Mouse (Mus musculus): ENCODE results near the gene Stau1. TPM values are rescaled to one million over a fixed set of nuclear protein-coding genes. Genes with fewer than 3 reads are reported as not detected.

Gene Stau1
- total RNA-seq, 2 experiments from 2014 or later: 59.0 to 67.2 TPM

DNA sequence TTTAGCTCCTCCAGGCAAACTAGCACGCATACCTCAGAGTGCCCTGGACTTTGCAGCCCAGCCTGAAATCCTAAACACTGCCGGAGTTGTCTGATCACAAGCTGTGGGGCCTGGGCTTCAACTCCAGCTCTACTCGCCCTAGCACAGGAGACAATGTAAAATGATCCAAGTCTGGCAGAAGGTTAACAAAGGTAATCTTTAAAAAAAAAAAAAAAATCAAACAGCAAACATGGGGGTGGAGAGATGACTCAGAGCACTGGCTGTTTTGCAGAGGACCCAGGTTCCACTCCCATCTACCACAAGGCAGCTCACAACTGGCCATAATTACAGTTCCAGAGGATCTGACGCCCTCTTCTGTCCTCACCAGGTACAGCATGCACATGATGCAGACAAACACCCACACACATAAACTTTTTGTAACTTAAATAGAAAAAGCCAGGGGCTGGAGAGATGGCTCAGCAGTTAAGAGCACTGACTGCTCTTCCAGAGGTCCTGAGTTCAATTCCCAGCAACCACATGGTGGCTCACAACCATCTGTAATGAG, 12.7 kb downstream of the Stau1 start:
- no peak for DNase-seq

DNA sequence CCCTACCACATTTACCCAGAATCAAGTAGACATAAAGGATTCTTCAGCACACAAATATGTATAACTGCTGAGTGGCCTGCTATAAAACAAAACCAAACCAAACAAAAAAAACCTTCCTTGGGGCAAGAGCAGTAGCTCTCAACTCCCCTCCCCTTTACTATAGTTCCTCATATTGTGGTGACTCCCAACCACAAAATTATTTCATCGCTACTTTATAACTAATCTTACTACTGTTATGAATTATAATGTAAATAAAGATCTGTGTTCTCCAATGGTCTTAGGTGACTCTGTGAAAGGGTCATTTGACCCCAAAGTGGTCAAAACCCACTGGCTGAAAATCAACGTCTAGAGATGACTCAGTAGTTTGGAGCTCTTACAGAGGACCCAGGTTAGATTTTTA, 15.9 kb downstream of the Stau1 start:
- DNase-seq: no peak

DNA sequence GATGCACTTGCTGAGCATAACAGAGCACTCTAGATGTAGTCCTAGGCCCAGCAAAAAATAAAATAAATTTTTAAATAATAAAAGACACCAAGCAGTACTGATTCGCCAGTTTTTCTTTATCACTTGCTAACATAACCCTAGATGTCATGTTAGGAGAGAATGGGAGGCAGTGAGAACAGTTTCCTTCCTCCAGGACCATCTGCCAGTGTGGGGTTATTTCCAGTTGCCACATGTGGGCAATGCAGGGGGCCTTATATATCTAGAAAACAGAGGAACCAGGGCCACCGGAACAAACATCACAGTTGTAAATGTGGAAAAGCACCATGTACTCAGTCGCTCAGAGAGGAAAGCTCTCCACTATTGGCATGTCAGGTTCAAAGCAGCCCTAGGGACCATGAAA, 18.6 kb downstream of the Stau1 start:
- no peak for DNase-seq

DNA sequence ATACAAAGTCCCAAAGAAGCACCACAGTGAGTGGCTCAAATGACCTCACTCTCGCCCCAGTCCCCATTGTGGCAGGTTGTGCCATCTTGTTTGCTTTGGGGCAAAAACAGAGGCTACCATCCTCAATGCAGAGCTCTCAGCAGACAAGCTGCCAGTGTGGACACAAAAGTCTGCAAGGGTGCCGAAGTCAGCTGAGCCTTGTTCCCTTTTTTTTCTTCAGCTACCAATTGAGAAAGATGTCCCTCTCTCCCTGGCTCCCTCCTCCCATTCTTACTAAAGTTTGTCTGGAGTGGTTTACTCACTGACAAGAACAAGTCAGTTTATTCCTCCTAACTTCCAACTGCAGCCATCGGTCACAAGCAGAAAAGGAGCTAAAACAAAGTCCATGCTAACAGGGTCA, 19.7 kb downstream of the Stau1 start:
- DNase-seq: no peak

DNA sequence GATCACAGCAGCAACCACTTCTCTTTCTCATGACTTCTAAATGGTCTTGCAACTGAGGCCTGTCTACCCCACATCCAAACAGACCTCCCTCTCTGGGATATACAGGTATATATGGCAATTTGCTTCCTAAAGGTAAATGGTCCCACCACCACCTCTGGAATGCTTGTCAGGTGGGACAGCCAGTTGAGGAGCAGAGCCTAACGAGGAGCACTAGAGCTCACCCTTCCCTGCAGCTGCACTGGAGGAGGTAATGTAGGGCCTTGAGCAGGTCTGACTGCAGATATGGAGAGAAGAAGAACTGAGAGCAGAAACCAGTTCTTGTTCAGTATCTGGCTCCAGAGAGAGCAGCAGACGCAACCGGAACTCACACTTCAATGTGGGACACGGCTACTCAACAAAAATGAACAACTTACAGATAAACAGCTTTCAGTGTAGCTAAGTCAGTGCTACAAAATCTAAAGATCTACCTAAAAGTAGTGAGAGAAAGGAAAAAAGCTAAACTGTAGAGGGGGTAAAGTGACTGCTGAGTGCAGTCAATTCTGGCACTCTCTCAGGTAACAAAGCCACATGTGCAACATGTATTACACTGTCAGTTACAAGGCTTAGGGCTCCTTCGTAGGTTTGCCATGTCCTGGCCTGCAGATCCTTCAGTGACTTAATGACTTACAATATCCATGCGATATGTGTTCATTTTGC, 21.8 kb downstream of the Stau1 start:
- no peak for DNase-seq

DNA sequence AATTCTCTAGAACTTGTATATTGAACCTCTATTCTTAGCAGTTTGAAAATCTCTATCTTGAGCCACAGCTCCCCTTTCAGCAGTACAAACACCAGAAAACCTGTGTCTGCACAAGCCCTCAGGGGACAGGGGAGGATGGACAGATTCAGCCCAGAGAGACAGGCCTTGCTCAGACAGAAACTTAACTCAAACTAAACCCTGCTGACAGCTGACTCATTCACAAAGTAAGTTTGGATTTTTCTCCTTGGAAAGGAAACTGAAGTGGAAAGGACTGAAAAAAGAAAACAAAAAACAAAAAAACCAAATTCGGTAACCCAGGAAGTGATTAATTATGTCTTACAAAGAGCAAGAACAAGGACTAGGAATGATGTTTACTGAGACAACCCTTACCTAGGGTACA, 22.9 kb downstream of the Stau1 start:
- DNase-seq: no peak

DNA sequence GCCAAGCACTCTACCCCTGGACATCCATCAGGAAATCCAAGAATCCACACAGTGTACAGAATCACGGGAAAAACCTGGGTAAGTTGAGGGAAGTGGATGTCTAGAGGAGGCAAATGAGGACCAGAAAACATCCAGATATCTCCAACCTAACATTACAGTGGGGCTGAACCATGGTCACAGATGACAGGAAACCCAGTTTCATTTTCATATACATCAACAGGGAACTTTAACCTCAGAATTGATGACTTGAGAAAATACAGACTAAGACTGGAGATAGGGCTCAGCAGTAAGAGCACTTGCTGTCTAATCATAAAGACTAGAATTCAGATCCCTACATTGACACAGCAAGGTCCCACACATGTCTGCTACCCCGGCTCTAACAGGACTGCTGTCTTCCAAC, 31.3 kb downstream of the Stau1 start:
- DNase-seq: no peak

DNA sequence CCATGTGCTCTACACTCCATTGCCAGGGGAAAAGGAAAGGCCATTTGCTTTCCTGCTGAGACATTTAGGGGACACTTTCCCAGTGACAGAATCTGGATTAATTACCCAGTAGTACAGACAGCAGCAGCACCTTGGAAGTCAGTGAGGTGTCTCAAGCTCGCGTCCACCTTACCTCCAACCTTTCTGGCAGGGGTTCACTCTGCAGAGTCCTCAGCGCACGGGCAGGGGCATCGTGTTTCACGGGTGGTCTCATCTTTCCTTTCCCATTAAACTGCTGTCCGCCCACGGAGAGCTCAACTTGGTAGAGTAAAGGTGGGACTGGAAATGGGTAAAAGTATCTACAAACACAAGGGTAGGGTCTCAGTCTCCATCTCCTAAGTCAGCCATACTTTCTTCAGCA, 32.8 kb downstream of the Stau1 start:
- DNase-seq: no peak

DNA sequence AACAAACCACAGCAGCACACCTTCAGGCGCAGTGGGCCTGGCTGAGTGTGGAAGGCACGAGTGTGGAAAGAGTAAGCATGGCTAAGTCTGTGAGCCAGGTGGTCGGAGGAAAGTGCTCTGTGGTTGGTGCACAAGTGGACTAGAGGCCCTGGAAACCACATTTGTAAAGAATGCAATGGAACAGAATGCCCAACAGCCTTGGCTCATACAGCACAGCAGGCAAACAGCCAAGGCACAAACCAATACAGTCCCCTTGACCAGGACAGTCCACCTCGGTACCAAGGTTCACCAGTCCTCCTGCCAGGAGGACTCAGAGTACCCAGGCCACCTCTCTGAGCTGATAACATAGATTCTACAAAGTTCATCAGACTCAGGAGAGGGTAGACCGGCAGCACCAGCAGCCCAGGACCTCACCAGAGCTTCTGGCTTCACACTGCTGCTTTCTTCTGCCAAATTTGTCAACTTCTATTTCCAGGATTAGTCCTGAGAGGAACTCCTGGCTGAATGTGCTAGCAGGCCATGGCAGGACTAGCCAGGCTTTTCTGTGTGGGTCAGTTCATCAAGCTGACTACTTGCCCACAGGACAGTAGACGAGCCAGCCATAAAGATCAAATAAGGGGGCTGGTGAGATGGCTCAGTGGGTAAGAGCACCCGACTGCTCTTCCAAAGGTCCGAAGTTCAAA, 35.3 kb downstream of the Stau1 start:
- no peak for DNase-seq

DNA sequence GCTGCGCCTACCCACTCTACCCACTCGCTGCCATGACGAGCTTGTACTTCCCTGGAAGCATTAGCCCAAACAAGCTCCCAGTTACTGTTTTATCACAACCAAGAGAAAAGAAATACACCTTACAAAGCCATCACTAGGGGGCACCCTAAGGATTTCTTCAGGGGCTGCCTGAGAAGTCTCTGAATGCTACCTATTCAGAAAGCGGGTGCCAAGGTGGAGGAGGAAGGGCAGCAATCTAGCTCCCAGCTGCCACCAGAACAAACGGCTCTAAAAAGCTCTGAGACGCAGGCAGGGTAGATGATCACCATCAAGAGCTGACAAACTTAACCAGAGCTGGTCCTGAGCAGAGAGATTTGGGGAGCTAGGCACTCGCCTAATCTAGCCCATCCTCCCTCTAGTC, 39.3 kb downstream of the Stau1 start:
- DNase-seq: peak in 1 of 2 experiments; percentile 45

DNA sequence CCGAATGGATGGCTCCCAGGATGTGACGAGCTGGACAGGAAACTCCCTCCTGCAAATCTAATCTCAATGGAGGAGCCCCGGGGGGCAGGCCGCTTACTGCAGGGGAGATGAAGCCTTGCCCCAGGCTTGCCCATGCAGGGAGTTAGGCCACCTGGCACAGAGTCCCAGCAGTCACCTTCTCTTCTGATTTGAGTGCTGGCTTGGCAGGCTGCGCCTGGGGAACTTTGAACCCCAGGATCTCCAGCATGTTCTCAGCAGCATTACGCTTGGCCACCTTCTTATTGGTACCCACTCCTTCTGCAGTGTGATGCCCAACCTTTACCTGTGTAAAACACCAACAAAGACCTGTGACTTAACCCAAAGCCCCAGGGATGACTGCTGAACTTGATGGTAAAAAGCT, 43.9 kb downstream of the Stau1 start:
- no peak for DNase-seq

DNA sequence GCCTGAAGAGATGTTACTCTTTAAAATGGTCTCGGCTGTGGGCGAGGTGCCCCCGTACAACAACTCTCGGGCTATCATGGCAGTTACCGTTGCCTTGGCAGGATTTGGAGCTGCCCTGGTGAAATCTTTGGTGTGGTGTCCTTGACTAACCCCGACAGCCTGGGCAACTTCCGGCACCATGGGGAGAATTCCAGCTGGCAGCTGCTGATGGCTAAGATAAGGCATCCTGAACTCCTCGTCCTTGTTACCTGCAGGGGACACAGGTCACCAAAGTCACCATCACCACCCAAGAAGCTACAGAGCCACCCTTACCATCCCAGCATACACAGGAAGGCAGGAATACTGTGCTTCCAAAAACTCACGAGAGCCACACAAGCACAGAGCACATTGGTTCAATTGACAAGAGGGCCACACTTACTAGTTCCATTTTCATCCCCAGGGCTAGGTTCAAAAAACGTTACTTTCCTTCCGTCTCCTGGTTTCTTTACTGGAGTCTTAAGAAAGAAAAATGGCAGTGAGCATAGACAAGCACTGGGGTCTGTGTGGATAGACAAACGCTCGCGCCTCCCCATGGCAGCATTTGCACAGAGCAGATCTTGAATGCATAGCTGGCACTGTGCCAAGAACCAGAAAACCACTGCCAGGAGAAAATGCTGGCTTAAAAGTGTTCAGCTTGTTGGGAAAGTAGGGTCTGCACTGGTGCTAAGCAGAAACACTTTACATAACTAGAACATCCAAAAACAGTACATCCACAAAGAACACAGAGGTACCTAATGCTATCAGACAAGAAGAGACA, 45.0 kb downstream of the Stau1 start:
- DNase-seq: peak in 1 of 2 experiments; percentile 27

DNA sequence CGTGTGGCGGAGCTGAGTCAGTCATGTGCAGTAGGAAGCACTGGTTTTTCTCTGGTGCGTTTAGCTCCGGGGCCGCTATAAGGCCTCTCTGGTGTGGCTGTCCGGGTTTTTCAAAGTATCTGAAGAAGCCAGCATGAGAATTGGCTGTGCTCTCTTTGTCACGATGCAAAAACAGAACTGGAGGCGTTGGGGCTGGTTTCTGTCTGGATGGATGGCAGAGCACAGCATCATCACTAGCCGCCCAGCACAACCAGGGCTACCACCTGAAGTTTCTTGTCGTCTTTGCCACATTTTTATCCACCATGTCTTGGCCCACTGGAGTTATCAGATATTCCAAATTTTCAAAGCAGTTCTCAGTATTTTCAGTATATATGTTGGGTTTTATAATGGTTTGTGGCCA, 47.2 kb downstream of the Stau1 start:
- DNase-seq: no peak

DNA sequence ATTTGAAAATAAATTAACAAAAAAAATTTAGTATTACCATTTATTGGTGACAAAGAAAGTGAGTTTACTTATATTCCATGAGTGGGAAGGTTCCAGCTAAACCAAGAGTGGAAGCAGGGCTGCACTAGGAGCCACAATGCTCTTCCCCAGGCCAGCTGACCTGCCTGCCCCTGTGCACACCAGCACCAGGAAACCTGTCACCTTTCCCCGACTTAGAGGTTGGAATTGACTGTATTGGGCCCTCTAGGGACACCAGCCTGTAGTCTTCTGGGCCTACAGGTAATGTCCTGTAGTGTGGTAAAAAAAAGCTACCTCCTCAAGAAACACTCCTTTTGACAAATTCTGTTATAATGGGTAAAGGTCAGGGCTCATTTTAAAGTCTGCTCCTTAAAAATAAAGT, 47.9 kb downstream of the Stau1 start:
- no peak for DNase-seq

DNA sequence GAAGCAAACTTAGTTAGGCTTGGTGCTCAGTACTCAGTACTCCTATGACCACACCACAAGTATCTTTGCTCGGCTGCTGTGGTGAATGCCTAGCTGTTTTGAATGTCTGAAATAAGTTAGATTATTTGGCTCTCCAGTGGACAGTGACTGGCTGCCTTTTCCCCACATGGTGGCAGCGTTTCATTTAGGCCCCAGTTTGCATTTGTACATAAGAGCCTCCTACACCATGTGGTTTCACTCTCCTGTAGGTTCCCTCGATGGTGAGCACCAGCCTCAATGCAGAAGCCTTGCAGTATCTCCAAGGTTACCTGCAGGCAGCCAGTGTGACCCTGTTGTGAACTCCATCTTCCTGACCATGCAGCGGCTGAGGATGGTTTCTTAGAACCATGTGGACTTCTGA, 50.6 kb downstream of the Stau1 start:
- DNase-seq: no peak

DNA sequence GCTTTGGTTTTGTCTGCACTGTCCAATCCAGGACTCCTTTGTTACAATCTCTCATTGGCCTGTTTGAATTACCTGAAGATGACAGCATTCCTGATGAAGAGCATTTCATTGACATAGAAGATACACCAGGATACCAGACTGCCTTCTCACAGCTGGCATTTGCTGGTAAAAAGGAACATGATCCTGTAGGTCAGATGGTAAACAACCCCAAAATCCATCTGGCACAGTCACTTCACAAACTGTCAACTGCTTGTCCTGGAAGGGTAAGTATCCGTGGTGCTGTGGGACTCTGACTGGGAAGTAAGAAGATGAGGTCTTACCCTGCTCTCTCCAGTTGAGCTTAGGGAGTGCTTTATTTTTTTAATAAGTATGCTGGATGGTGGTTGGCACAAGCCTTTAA, 51.8 kb downstream of the Stau1 start:
- DNase-seq: no peak

DNA sequence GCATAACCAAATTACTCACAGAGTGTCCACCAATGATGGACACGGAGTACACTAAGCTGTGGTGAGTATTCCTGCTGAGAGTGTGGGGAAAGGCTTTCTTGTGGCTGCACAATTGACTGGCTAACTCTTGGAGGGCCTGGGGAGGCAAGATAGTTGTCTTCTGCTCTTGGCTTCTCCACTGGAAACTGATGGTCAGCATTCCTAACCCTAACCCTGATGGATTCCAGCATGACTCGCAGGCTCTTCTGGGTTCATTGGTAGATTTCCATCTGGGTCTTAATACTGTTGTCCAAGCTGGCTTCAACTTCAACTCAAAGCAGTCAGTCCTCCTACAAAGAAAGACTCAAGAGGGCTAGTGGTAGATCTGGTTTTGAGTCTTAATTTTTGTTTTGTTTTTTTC, 53.0 kb downstream of the Stau1 start:
- no peak for DNase-seq

DNA sequence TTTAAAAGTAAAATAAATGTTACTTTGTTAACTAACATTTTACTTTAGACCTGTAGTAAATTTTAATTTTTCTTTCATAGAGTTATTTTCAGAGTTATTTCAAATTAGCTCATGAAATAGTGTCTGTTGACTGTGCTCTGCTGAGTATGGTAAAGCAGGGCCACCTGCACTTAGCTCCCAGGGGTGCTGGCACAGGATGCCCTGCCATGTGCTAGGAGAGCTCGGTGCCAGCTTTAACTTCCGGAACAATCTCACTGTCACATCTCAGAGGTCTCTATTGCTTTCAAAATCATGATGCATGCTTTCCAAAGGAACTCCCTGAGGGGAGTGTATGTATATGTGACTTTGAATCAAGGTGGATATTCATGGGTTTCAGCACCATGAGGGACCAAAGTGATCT, 59.9 kb downstream of the Stau1 start:
- DNase-seq: no peak

DNA sequence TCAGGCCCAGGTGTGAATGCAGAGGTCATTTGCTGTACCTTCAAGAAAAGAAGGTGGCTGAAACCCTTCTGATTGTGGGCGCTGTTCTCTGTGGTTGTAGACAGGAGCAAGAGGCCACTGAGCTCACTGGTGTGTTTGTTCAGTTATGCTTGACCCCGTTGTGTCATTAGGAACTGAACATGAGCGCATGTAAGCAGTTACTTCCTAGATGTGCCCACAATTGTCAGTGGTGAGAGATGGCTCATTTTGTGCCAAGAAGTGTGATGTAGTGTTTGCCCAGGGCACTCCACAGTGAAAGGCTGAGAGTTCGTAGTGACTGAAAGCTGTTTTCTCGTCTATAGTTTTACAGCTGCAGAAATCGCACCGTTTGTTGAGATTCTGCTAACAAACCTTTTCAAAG, 60.5 kb downstream of the Stau1 start:
- DNase-seq: no peak

DNA sequence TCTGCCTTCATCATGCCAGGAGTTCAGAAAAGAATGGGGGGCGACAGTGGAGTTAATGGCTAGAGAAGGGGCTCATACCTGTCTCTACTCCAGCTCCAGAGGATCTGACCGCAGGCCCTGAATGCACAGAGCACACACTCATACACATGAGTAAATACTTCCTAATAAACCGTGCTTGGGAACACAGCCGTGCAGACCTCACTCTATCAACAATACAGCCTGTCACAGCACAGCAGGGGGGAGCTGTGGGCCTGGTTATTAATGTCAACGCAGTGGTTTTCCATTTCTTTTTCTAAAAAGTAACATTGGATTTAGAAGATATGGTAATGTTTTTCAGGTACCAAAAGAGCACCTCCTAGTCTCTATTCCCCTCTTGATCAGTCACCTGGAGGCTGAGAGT, 61.7 kb downstream of the Stau1 start:
- no peak for DNase-seq

DNA sequence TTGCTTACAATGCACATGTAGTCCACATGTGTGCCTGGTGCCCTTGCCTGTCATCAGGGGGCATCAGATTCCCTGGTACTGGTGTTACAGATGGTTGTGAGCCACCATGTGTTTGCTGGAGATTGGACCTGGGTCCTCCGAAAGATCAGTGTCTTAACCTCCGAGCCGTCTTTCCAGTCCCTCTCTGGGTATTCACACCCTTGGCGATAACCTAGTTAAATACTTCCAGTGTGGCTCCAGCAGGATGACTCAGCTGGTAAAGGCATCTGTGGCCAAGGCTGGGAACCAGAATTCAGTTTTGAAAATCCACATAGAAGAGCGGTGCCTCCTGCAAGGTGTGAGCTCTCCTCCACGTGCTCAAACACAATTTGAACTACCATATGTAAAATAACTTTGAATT, 62.2 kb downstream of the Stau1 start:
- DNase-seq: no peak

DNA sequence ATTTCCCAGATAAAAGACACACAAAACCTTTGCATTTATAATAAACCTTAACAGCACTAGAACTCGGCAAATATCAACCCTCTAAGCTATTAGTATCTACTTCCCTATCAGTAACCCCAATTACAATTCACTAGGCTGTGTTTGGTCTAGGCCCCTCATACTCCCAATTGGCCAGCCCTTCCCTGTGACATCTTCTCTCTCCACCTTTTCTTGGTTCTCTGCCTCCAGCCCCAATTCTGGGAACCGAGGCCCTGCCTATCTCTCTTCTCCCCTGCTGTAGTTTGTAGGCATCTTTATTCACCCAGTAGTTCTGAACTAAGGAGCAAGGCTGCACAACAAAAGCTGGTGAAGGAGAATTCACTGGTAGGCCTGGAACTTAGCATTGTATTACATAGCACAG, 72.1 kb downstream of the Stau1 start:
- no peak for DNase-seq

DNA sequence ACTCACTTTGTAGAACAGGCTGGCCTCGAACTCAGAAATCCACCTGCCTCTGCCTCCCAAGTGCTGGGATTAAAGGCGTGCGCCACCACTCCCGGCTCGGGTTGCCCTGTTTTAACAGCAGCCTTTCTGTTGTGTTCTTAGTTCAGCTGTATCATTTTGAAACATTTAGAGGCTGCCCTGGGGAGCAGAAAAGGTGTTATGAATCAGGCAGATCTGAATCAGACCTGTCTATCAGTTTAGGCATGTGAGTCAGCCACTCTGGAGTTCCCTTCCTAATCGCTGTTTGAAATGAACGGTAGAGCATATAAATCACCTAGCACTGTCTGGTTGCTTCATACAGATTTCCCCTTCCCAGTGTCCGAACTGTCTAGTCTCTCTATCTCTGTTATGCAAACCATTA, 85.6 kb downstream of the Stau1 start:
- DNase-seq: no peak

DNA sequence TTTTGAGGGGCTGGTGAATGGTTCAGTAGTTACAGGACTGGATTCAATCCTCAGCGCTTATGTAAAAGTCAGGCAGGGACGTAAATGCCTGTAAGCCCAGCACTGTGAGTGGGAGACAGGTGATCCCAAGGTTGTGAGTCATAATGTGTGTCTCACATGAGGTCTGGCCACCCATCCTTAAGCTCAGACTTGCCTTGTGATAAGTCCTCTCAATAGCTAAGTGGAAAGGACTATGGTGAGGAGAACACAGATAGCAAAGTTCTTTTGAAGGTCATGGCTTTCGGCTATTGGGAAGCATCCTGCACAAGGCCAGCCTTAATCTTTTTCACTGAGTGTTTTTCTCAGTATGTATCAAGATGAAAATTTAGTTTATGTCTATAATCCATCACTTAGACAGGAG, 86.4 kb downstream of the Stau1 start:
- DNase-seq: no peak
